Mouse (Mus musculus) CH12.LX (cell line): ENCODE measurements around the gene Ovch2.

Experiments
- CTCF ChIP-seq, 2 experiments: IDR thresholded peaks in 1 of 2; conservative IDR thresholded peaks in 1 of 2; 2 replicates each; pipeline ENCODE4 v1.5.1; 2011 to 2012; ENCODE audit warnings: low read depth in 2 of 2, low read length in 2 of 2, improper control_type of control experiment in 1 of 2, inconsistent platforms in 1 of 2, mild to moderate bottlenecking in 1 of 2, moderate library complexity in 1 of 2
- E2F4 ChIP-seq: IDR thresholded peaks from 2 replicates; pipeline ENCODE4 v1.6.1; 2011; ENCODE audit warnings: low read depth, low read length, improper control_type of control experiment; ENCODE audit not compliant: insufficient replicate concordance
- JUN ChIP-seq: IDR thresholded peaks from 2 replicates; pipeline ENCODE4 v1.6.1; 2011; ENCODE audit warnings: low read depth, mild to moderate bottlenecking, low read length, improper control_type of control experiment, moderate library complexity; ENCODE audit not compliant: insufficient read depth
- MAFK ChIP-seq: IDR thresholded peaks from 2 replicates; pipeline ENCODE4 v1.6.1; 2011; ENCODE audit warnings: low read length, improper control_type of control experiment; ENCODE audit not compliant: insufficient replicate concordance
- MAX ChIP-seq: IDR thresholded peaks from 2 replicates; pipeline ENCODE4 v1.6.1; 2011; ENCODE audit warnings: low read length, improper control_type of control experiment
- MXI1 ChIP-seq: IDR thresholded peaks from 2 replicates; pipeline ENCODE4 v1.6.1; 2011; ENCODE audit warnings: mild to moderate bottlenecking, low read depth, low read length, improper control_type of control experiment
- POLR2A ChIP-seq: IDR thresholded peaks from 2 replicates; pipeline ENCODE4 v1.6.1; 2011; ENCODE audit warnings: low read depth, mild to moderate bottlenecking, improper control_type of control experiment, low read length
- RAD21 ChIP-seq: IDR thresholded peaks from 2 replicates; pipeline ENCODE4 v1.6.1; 2011; ENCODE audit warnings: low read depth, mild to moderate bottlenecking, low read length, improper control_type of control experiment, moderate library complexity
- ZMIZ1 ChIP-seq: IDR thresholded peaks from 2 replicates; pipeline ENCODE4 v1.6.1; 2012; ENCODE audit warnings: low read depth, mild to moderate bottlenecking, inconsistent platforms, low read length, improper control_type of control experiment

GRCm38 (mm10) chr7:107747954-107748353, 53.1 kb downstream of the Ovch2 start:
- TF ChIP-seq E2F4, result no peak
- peak; percentile 84 to 86 for TF ChIP-seq CTCF (conservative IDR thresholded peaks at IDR 0.05 in 1 of 2, IDR thresholded peaks at IDR 0.05 in 1 of 2; ENCODE audit: low read depth in 2 of 2, low read length in 2 of 2)
- TF ChIP-seq JUN, result no peak
- no peak for TF ChIP-seq POLR2A
- peak; percentile 88 for TF ChIP-seq RAD21
- TF ChIP-seq MXI1, result no peak
- no peak for TF ChIP-seq MAFK
- TF ChIP-seq MAX, result no peak
- TF ChIP-seq ZMIZ1, result no peak
